Mouse (Mus musculus) embryo, embryonic 11.5 days (tissue): Measurements from ENCODE around the gene Plac9a.
"Not testable (repeated sequence)": the region's sequence is repeated elsewhere in the genome, so short reads cannot be mapped to it uniquely, and the experiment has no call there.

Experiments used
- DNase-seq: peaks from one replicate; pipeline ENCODE4 v3.0.0-alpha.2; 2012; ENCODE audit warnings: low read depth, low spot score

Plac9a gene

GRCm38 (mm10) chr14:25903000-25903399 lies at the start of gene Plac9a:
Plac9a (minus strand) TSS chr14:25903100.
- not testable (repeated sequence) for DNase-seq

GRCm38 (mm10) chr14:25938004-25938403 lies 35.1 kb upstream of the Plac9a start, which contains the start of gene Cphx1:
Cphx1 (plus strand) TSS chr14:25938304.
- DNase-seq: not testable (repeated sequence)

- DNase-seq: not testable (repeated sequence)
These were observed 34.1 kb upstream of the Plac9a start for GRCm38 (mm10) chr14:25936867-25937630.

- not testable (repeated sequence) for DNase-seq
These were observed 24.6 kb upstream of the Plac9a start, which contains the start of gene Tmem254a for GRCm38 (mm10) chr14:25927562-25927881. Tmem254a (minus strand) TSS chr14:25927672.

GRCm38 (mm10) chr14:25926814-25927561 lies 24.1 kb upstream of the Plac9a start:
- not testable (repeated sequence) for DNase-seq

- not testable (repeated sequence) for DNase-seq
These were observed 15.7 kb upstream of the Plac9a start for GRCm38 (mm10) chr14:25918427-25919170.

GRCm38 (mm10) chr14:25908976-25909375 lies 6.1 kb upstream of the Plac9a start:
- DNase-seq: not testable (repeated sequence)

- DNase-seq: not testable (repeated sequence)
These were observed 4.4 kb upstream of the Plac9a start for GRCm38 (mm10) chr14:25907272-25907671.

GRCm38 (mm10) chr14:25905243-25905642 lies 2.3 kb upstream of the Plac9a start:
- not testable (repeated sequence) for DNase-seq

- not testable (repeated sequence) for DNase-seq
These were observed 7.2 kb downstream of the Plac9a start for GRCm38 (mm10) chr14:25895686-25896085.

- not testable (repeated sequence) for DNase-seq
These were observed 8.3 kb downstream of the Plac9a start for GRCm38 (mm10) chr14:25894566-25894965.

GRCm38 (mm10) chr14:25885886-25886285 lies 17.0 kb downstream of the Plac9a start:
- not testable (repeated sequence) for DNase-seq

GRCm38 (mm10) chr14:25881769-25882168 lies 21.1 kb downstream of the Plac9a start:
- not testable (repeated sequence) for DNase-seq

- DNase-seq: not testable (repeated sequence)
These were observed 26.3 kb downstream of the Plac9a start for GRCm38 (mm10) chr14:25876640-25877039.

GRCm38 (mm10) chr14:25872461-25873415 lies 30.2 kb downstream of the Plac9a start:
- no peak for DNase-seq

- no peak for DNase-seq
These were observed 33.6 kb downstream of the Plac9a start for GRCm38 (mm10) chr14:25869135-25869878.

- no peak for DNase-seq
These were observed 34.2 kb downstream of the Plac9a start for GRCm38 (mm10) chr14:25868706-25869105.

GRCm38 (mm10) chr14:25867834-25868233 lies 35.1 kb downstream of the Plac9a start:
- DNase-seq: no peak

GRCm38 (mm10) chr14:25866832-25867231 lies 36.1 kb downstream of the Plac9a start:
- no peak for DNase-seq

- DNase-seq: no peak
These were observed 36.5 kb downstream of the Plac9a start for GRCm38 (mm10) chr14:25866384-25866783.
